Mouse (Mus musculus) spleen, postnatal 4 days (tissue): ENCODE data around the gene Npas3.

ENCODE experiments used
- DNase-seq, 2 experiments: peaks; one replicate each; pipeline ENCODE4 v3.0.0; 2022; ENCODE audit warnings: low spot score in 2 of 2

Npas3 gene

GRCm38 (mm10) chr12:53409711-53410110 lies 161.2 kb downstream of the Npas3 start:
- no peak for DNase-seq

- DNase-seq = no peak
Measured at GRCm38 (mm10) chr12:53410647-53411046, 162.2 kb downstream of the Npas3 start.

- no peak for DNase-seq
Measured at GRCm38 (mm10) chr12:53416096-53416495, 167.6 kb downstream of the Npas3 start.

- no peak for DNase-seq
Measured at GRCm38 (mm10) chr12:53421701-53422100, 173.2 kb downstream of the Npas3 start.

- no peak for DNase-seq
Measured at GRCm38 (mm10) chr12:53423631-53424030, 175.2 kb downstream of the Npas3 start.

GRCm38 (mm10) chr12:53426006-53426405 lies 177.5 kb downstream of the Npas3 start:
- DNase-seq = no peak

GRCm38 (mm10) chr12:53427153-53427552 lies 178.7 kb downstream of the Npas3 start:
- no peak for DNase-seq

GRCm38 (mm10) chr12:53442029-53442428 lies 193.6 kb downstream of the Npas3 start:
- no peak for DNase-seq

GRCm38 (mm10) chr12:53447469-53447868 lies 199.0 kb downstream of the Npas3 start:
- no peak for DNase-seq

GRCm38 (mm10) chr12:53448040-53448439 lies 199.6 kb downstream of the Npas3 start:
- no peak for DNase-seq

- DNase-seq = peak in 1 of 2 experiments; percentile 2
Measured at GRCm38 (mm10) chr12:53467549-53467948, 219.1 kb downstream of the Npas3 start.

GRCm38 (mm10) chr12:53474486-53474885 lies 226.0 kb downstream of the Npas3 start:
- no peak for DNase-seq

GRCm38 (mm10) chr12:53484924-53485323 lies 236.4 kb downstream of the Npas3 start:
- DNase-seq = no peak

GRCm38 (mm10) chr12:53496386-53496785 lies 247.9 kb downstream of the Npas3 start:
- DNase-seq = no peak

GRCm38 (mm10) chr12:53514885-53515284 lies 266.4 kb downstream of the Npas3 start:
- DNase-seq = no peak

GRCm38 (mm10) chr12:53519556-53519955 lies 271.1 kb downstream of the Npas3 start:
- no peak for DNase-seq

GRCm38 (mm10) chr12:53522631-53523030 lies 274.2 kb downstream of the Npas3 start:
- no peak for DNase-seq

GRCm38 (mm10) chr12:53527046-53527445 lies 278.6 kb downstream of the Npas3 start:
- DNase-seq = no peak

GRCm38 (mm10) chr12:53529345-53529744 lies 280.9 kb downstream of the Npas3 start:
- DNase-seq = no peak

- no peak for DNase-seq
Measured at GRCm38 (mm10) chr12:53536816-53537215, 288.3 kb downstream of the Npas3 start.

- DNase-seq = no peak
Measured at GRCm38 (mm10) chr12:53556359-53556758, 307.9 kb downstream of the Npas3 start.

GRCm38 (mm10) chr12:53558259-53558658 lies 309.8 kb downstream of the Npas3 start:
- DNase-seq = no peak

GRCm38 (mm10) chr12:53566712-53567387 lies 318.4 kb downstream of the Npas3 start:
- no peak for DNase-seq

- no peak for DNase-seq
Measured at GRCm38 (mm10) chr12:53581181-53581580, 332.7 kb downstream of the Npas3 start.
